Mouse (Mus musculus) bone marrow, adult 2 months (tissue): ENCODE data around the gene Ift88. TPM values are rescaled to one million over a fixed set of nuclear protein-coding genes. Genes with fewer than 3 reads are reported as not detected.
A peak's percentile ranks its signal among the peaks of the same experiment; 100 is the strongest.

ENCODE experiments used
- H3K27ac ChIP-seq: fragments of 200-500 bp; 2 replicates; pipeline ENCODE4 v1.5.1; 2012; ENCODE audit warnings: low read depth, mild to moderate bottlenecking, control low read depth, inconsistent platforms, low read length; ENCODE audit not compliant: control insufficient read depth, poor library complexity, insufficient read depth
- H3K4me1 ChIP-seq: fragments of 200-500 bp; 2 replicates; pipeline ENCODE4 v1.6.1; 2011; ENCODE audit warnings: low read length; ENCODE audit not compliant: control insufficient read depth, insufficient read depth
- H3K4me3 ChIP-seq: fragments of 200-500 bp; replicated peaks from 2 replicates; pipeline ENCODE3; 2011; ENCODE audit warnings: mild to moderate bottlenecking, low read depth, low read length, control low read depth; ENCODE audit not compliant: control insufficient read depth
- CTCF ChIP-seq: fragments of 200-500 bp; IDR thresholded peaks from 2 replicates; pipeline ENCODE4 v1.5.1; 2011; ENCODE audit warnings: low read length, control low read depth; ENCODE audit not compliant: control insufficient read depth, insufficient read depth
- POLR2A ChIP-seq: fragments of 200-500 bp; IDR thresholded peaks from 2 replicates; pipeline ENCODE4 v1.6.1; 2011; ENCODE audit warnings: low read depth, mild to moderate bottlenecking, control low read depth, low read length, borderline replicate concordance; ENCODE audit not compliant: control insufficient read depth
- WGBS: fragments of 180-500 bp; shearing (Covaris S2); methylation state at CpG from one replicate; pipeline ENCODE4 v1.1.7; 2018; 5-methylcytosine and 5-hydroxymethylcytosine counted together
- polyA plus RNA-seq: library from polyadenylated mRNA; stranded (reverse); fragments of >200 nt; gene quantifications from 2 replicates; pipeline ENCODE4 v1.2.4, GENCODE M21; 2011; ENCODE audit warnings: low replicate concordance; ENCODE audit not compliant: missing spikeins, insufficient read depth, insufficient read length

The Ift88 gene
- polyA plus RNA-seq, 1 experiment = 3.9 TPM

DNA sequence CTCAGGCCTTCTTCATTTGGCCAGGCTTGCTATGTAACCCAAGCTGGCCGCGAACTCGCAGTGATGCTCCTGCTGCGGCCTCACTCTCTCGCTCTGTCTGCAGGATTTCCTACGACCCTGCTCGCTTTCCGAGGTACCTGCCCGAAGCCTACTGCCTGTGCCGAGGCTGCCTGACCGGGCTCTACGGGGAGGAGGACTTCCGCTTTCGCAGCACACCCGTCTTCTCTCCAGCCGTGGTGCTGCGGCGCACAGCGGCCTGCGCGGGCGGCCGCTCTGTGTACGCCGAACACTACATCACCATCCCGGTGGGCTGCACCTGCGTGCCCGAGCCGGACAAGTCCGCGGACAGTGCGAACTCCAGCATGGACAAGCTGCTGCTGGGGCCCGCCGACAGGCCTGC is 118.4 kb downstream of the Ift88 start:
- Histone ChIP-seq H3K4me1 (peaks cover 6% of the 10 kb centered on the region), H3K4me3 (no peak overlapping the region), H3K27ac (no peak overlapping the region)
- 72% methylated on average over 34 of the region's 34 CpGs for WGBS
- TF ChIP-seq POLR2A (no peak), CTCF (no peak)

GRCm38 (mm10) chr14:57543420-57544039 is 119.7 kb downstream of the Ift88 start:
- H3K4me1 ChIP-seq = peaks cover under 1% of the 10 kb centered on the region; the same call in 1 of the 2 replicates
- WGBS = 56% methylated on average over 13 of the region's 13 CpGs
- TF ChIP-seq CTCF (no peak), POLR2A (no peak)
- H3K4me3 ChIP-seq = no peak overlapping the region
- 0 out of 2 replicates have a peak overlapping the region, but pooled peaks have one; percentile 6 for H3K27ac ChIP-seq

- WGBS = 80% methylated on average over 17 of the region's 17 CpGs
- H3K4me3 ChIP-seq = no peak overlapping the region
- no peak overlapping the region for H3K27ac ChIP-seq
- no peaks in the 10 kb centered on the region for H3K4me1 ChIP-seq
- no peak for TF ChIP-seq POLR2A
- no peak for TF ChIP-seq CTCF
These were observed 121.7 kb downstream of the Ift88 start for GRCm38 (mm10) chr14:57545526-57545925.

DNA sequence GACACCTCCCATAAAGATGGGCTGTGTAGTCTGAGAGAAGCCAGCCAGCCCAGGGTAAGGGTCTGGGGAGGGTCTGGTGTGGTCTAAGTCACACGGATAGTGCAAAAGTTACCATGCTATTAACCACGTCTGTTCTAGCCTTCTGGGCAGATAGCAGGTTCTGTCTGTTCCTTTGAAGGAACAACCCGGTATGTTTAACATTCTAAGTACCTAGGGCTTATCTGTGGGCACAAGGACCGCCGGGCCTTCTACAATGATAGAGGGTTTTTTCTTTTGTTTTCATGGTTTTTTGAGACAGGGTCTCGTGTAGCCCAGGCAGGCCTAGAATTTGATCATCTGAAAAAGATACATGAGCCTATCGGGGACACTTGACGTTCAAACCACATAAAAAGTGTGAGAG is 122.3 kb downstream of the Ift88 start:
- Histone ChIP-seq H3K4me3 (no peak overlapping the region), H3K4me1 (no peaks in the 10 kb centered on the region), H3K27ac (no peak overlapping the region)
- 79% methylated on average over 8 of the region's 8 CpGs for WGBS
- TF ChIP-seq POLR2A = no peak
- no peak for TF ChIP-seq CTCF

GRCm38 (mm10) chr14:57546557-57547021 is 122.7 kb downstream of the Ift88 start:
- no peak overlapping the region for H3K4me3 ChIP-seq
- TF ChIP-seq POLR2A (no peak), CTCF (no peak)
- 45% methylated on average over 13 of the region's 13 CpGs for WGBS
- H3K27ac ChIP-seq = no peak overlapping the region
- no peaks in the 10 kb centered on the region for H3K4me1 ChIP-seq

DNA sequence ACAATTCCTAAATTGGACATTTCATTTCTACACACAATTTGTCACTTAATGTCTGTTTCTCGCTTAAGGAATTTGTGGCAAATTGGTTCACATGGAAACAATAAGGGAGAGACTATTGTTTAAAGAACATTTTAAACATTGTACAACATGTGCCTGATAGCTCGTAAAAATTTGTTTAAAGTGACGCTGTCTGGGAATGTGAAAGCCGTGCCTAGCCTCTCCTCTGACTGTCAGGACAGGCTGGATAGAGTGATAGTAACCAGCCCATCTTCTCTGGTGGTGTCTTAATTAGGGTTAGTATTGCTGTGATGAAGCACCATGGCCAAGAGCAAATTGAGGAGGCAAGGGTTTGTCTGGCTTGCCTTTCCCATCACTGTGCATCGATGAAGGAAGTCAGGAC is 123.2 kb downstream of the Ift88 start:
- no peak overlapping the region for H3K4me3 ChIP-seq
- no peaks in the 10 kb centered on the region for H3K4me1 ChIP-seq
- 83% methylated on average over 5 of the region's 5 CpGs for WGBS
- TF ChIP-seq POLR2A (no peak), CTCF (no peak)
- no peak overlapping the region for H3K27ac ChIP-seq

DNA sequence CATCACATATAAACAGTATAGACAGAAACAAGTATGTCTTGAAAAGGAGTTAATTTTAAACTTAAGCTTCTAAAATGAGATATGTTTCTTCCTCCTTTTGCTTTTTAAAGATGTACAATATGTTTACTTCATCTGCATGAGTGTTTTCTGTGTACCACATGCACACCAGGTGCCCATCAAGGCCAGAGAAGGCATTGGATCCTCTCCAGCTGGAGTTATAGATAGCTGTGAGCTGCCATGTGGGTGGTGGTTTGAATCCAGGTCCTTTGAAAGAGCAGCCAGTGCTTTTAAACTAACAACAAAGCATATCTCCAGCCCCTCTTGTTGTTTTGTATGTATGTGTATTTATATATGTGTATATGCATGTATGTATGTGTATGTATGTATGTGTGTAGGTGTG is 129.1 kb downstream of the Ift88 start:
- H3K27ac ChIP-seq = no peak overlapping the region
- H3K4me1 ChIP-seq = no peaks in the 10 kb centered on the region
- TF ChIP-seq CTCF = no peak
- no peak overlapping the region for H3K4me3 ChIP-seq

DNA sequence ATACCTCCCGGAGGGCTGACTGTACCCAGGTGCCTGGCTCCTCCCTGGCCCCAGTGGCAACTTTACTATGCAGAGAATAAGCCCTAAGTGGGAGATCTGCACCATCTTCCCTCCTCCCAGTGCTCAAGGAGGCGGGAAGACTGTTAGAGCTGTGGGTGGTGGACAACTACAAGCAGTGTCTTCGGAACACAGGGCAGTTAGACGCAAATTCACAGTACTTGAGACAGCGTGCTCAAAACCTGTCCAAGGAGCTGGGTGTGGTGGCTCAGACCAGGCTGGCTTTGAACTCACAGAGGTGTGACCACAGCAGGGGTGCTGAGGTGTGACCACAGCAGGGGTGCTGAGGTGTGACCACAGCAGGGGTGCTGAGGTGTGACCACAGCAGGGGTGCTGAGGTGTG is 130.6 kb downstream of the Ift88 start:
- H3K27ac ChIP-seq = no peak overlapping the region
- no peak overlapping the region for H3K4me3 ChIP-seq
- WGBS = 76% methylated on average over 5 of the region's 5 CpGs
- TF ChIP-seq POLR2A (no peak), CTCF (no peak)
- H3K4me1 ChIP-seq = no peaks in the 10 kb centered on the region

- H3K4me1 ChIP-seq = no peaks in the 10 kb centered on the region
- H3K27ac ChIP-seq = no peak overlapping the region
- no peak overlapping the region for H3K4me3 ChIP-seq
- TF ChIP-seq POLR2A = no peak
- no peak for TF ChIP-seq CTCF
- WGBS = 80% methylated on average over 7 of the region's 7 CpGs
These were observed 131.7 kb downstream of the Ift88 start for GRCm38 (mm10) chr14:57555471-57556070.
